Mouse (Mus musculus): ENCODE data around the gene Itih4. TPM values are rescaled to one million over a fixed set of nuclear protein-coding genes. Genes with fewer than 3 reads are reported as not detected.

Gene Itih4
- polyA plus RNA-seq (2015; fragmentation: Nextera tagmentation; extraction: Ambion mirVana), result not detected in 2 replicates

DNA sequence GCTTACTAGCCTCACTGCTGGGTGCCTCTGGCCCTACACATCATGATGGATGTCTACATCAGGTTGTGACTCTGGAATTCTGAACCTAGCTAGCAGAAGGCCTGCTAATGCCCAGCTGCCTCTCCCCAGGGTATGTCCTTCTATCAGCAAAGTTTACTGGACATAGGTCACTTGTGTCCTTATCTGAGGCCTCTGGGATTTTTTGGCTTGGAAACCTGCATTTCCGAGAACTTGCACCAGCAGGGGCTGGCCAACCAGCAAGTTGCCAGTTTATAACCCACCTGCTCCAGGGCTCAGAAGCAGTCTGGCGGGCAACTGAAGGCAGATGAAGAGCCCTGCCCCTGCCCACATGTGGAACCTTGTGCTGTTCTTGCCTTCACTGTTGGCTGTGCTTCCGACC, at the start of gene Itih4:
Itih4 (plus strand) TSS at position 273 of the 400 bp plus-strand sequence.
- 96% methylated on average over 3 of the region's 3 CpGs for WGBS

DNA sequence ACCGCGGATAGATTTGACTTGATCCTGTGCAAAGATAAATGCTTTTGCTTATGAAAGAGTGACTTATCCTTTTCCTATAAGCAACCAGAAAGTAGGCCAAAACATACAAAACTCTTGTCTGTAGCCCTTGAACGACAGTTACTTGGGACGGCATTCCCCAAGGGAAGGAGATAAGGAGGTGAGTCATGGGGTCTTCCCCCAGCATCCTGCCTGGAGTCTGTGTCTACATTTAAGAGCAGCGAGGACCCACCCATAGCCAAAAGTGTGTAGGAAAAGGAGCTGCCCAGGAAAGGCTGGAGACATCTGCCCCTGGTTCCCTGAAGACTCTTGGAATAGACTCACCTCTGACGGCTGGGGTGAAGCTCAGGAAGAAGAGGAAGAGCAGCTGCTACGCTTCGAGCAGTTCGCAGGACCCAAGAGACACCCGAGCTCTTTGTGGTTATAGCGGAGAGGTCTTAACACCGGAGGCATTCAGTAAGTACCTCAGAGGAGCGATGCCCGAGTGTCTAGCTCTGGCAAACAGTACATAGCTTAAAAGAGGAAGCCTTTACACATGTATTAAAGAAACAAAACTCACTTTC, 48.8 kb upstream of the Itih4 start:
- H3K9me3 ChIP-seq, result no peaks in the 10 kb centered on the region
- ATAC-seq (ENCODE audit: low FRiP score), result no peak

More for the DNA sequence above, at the start of gene Itih4:
- Histone ChIP-seq H3K9ac (no peak within 1 kb of the TSS), H3K27me3 (no peaks in the 10 kb centered on the region), H3K4me1 (replicated peaks) (no peaks in the 10 kb centered on the region), H3K36me3 (no peaks in the 10 kb centered on the region), H3K9me3 (no peaks in the 10 kb centered on the region), H3K4me2 (no peak within 1 kb of the TSS), H3K27ac (no peak within 1 kb of the TSS), H3K4me3 (no peak within 1 kb of the TSS)
- ATAC-seq (ENCODE audit: low FRiP score), result no peak

DNA sequence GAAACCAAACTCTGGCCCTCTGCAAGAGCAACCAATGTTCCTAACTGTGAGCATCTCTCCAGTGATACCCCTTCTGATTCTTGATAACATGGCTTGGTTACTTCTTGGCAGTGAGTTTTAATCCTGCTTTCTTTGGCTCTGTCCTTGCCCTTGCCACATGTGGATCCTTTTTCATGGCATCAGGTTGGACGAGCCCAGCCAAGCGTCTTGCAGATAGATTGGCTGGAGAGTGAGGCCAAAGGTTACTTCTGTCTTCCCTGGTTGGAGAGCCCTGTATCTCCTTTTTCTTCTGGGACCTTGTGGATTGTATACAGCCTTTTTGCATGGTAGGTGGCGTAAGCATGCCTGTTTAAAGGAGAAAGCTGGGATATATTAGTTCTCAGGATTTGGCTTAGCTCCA, 42.6 kb upstream of the Itih4 start:
- H3K4me2 ChIP-seq, result no peak overlapping the region
- no peak overlapping the region for H3K4me3 ChIP-seq
- H3K4me1 ChIP-seq (replicated peaks), result no peaks in the 10 kb centered on the region
- WGBS, result 98% methylated on average over 3 of the region's 3 CpGs
- no peak for ATAC-seq (ENCODE audit: low FRiP score)
- no peaks in the 10 kb centered on the region for H3K9me3 ChIP-seq
- H3K36me3 ChIP-seq, result peaks cover 4% of the 10 kb centered on the region; the same call in 1 of the 2 replicates
- H3K27me3 ChIP-seq, result no peaks in the 10 kb centered on the region
- H3K9ac ChIP-seq, result no peak overlapping the region
- no peak overlapping the region for H3K27ac ChIP-seq

More for the DNA sequence above, 48.8 kb upstream of the Itih4 start:
- no peaks in the 10 kb centered on the region for H3K27me3 ChIP-seq
- H3K27ac ChIP-seq, result no peak overlapping the region
- no peak overlapping the region for H3K4me3 ChIP-seq
- H3K4me1 ChIP-seq (replicated peaks), result no peaks in the 10 kb centered on the region
- H3K4me2 ChIP-seq, result no peak overlapping the region
- no peak overlapping the region for H3K9ac ChIP-seq
- 91% methylated on average over 14 of the region's 14 CpGs for WGBS
- peaks cover 21% of the 10 kb centered on the region for H3K36me3 ChIP-seq

DNA sequence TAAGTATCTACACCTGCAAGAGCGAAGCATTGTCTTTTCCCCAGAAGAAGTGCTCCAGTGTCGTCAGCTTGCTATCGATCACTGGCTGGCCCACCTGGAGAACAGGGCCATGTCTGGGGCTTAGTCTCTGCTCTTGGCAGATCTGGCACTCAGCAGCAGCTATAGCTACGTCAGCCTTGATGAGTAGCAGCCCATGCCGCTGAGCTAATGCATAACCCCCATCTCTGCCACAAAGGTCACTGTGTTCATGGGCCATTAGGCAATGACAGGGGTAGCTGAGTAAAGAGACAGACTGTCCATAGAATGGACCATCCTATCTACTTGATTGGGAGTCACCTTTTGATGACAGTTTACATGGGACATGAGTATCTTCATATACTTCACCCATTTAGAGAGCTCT, 35.8 kb upstream of the Itih4 start:
- 75% methylated on average over 5 of the region's 5 CpGs for WGBS
- Histone ChIP-seq H3K4me2 (no peak overlapping the region), H3K27me3 (no peaks in the 10 kb centered on the region), H3K36me3 (no peaks in the 10 kb centered on the region), H3K9ac (no peak overlapping the region), H3K27ac (no peak overlapping the region), H3K9me3 (no peaks in the 10 kb centered on the region), H3K4me1 (replicated peaks) (no peaks in the 10 kb centered on the region), H3K4me3 (no peak overlapping the region)
- no peak for ATAC-seq (ENCODE audit: low FRiP score)

DNA sequence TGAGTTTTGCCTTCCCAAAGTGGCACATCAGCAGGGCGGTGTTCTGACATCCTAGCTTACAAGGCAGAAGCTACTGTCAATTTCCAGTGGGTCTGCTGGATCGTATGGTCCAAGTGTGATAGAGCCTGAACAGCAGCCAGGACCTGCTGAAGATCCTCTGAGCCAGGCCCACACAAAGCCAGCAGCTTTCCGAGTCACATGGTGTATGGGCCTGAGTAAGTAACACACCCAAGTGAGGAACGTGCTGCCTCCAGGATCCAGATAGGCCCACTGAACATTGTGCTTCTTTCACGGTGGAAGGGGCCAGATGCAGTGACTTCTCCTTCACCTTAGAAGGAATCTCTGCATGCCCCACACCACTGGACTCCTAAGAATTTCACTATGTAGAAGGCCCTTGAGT, 34.0 kb upstream of the Itih4 start:
- Histone ChIP-seq H3K4me3 (no peak overlapping the region), H3K4me1 (replicated peaks) (no peaks in the 10 kb centered on the region), H3K27ac (no peak overlapping the region), H3K9ac (no peak overlapping the region), H3K36me3 (no peaks in the 10 kb centered on the region), H3K9me3 (no peaks in the 10 kb centered on the region), H3K27me3 (no peaks in the 10 kb centered on the region), H3K4me2 (no peak overlapping the region)
- ATAC-seq (ENCODE audit: low FRiP score), result no peak
- WGBS, result 94% methylated on average over 5 of the region's 5 CpGs

DNA sequence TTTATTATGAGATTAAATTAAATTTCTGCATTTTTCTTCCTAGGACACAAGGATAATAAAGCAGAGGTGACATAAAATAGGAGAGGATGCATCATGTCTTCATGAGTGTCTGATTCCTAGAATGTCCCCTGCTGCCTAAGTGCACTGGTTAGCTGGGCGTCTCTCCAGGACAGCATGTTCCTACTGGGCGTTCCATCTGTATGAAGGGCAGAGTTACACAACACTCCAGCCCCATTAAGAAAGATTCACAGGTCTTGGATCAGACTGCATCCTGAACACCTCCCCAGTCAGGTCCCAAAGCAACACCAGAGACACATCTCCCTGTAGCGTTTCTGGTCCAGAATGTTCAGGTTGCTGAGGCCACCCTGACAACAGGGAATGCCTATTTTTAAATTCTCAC, 31.0 kb upstream of the Itih4 start:
- Histone ChIP-seq H3K4me1 (replicated peaks) (no peaks in the 10 kb centered on the region), H3K36me3 (0 out of 2 replicates have a peak, but pooled peaks cover 3% of the 10 kb centered on the region), H3K4me2 (no peak overlapping the region), H3K27ac (no peak overlapping the region), H3K9ac (no peak overlapping the region), H3K9me3 (0 out of 2 replicates have a peak, but pooled peaks cover 8% of the 10 kb centered on the region), H3K27me3 (no peaks in the 10 kb centered on the region), H3K4me3 (no peak overlapping the region)
- no peak for ATAC-seq (ENCODE audit: low FRiP score)
- WGBS, result 95% methylated on average over 3 of the region's 3 CpGs

DNA sequence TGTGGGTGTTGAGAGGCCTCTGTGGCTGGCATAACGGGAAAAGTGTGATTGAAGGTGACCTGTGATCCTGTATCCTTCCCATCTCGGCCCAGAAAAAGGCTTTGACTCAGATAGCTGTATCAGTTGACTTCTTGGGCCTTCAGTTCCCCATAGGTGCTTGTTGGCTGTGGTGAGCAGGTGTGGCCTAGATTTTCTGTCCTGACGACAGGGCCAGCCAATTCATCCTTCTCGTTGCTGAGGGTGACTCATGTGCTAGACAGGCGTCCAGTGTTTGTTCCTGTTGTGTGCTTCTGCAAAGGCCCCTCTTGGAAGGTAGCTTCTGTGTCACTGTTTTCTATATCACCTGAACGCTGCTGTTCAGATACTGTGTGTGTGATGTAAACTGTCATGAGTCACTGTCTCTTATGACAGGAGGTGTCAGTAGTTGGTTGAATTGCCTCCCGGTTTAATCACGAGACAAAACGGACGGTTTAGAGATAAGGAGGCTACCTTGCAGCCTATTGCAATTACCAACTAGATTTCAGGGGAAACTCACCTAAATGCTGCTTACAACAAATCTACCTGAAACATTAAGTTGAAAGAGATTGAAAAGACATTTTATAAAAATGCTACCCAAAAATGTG, 29.3 kb upstream of the Itih4 start:
- H3K9me3 ChIP-seq, result 0 out of 2 replicates have a peak, but pooled peaks cover 8% of the 10 kb centered on the region
- no peak overlapping the region for H3K4me2 ChIP-seq
- no peak for ATAC-seq (ENCODE audit: low FRiP score)
- 92% methylated on average over 10 of the region's 10 CpGs for WGBS
- H3K27me3 ChIP-seq, result no peaks in the 10 kb centered on the region
- H3K4me1 ChIP-seq (replicated peaks), result no peaks in the 10 kb centered on the region
- no peak overlapping the region for H3K4me3 ChIP-seq
- no peak overlapping the region for H3K9ac ChIP-seq
- no peak overlapping the region for H3K27ac ChIP-seq
- H3K36me3 ChIP-seq, result 0 out of 2 replicates have a peak, but pooled peaks cover 3% of the 10 kb centered on the region

DNA sequence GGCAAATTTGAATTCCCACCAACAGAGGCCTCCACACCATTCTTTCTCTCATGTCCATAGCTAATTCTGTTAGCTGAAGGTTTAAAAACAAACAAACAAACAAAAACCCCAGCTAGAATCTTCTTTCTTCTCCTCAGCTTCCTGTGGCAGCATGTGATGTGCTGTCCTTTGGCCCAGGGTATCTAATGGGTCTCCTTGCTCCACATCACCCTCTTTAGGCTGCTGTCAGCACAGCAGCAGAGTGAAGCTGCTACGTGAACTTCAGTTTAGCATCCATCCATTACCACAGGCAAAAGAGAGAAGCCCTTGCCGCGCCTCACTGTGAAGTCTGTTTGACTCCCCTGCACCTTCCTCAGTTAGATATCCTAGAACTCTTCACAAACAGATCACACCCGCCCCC, 28.3 kb upstream of the Itih4 start:
- WGBS, result 77% methylated on average over 4 of the region's 4 CpGs
- Histone ChIP-seq H3K27ac (no peak overlapping the region), H3K4me3 (no peak overlapping the region), H3K27me3 (no peaks in the 10 kb centered on the region), H3K4me1 (replicated peaks) (no peaks in the 10 kb centered on the region), H3K4me2 (no peak overlapping the region), H3K36me3 (0 out of 2 replicates have a peak, but pooled peaks cover 3% of the 10 kb centered on the region), H3K9me3 (0 out of 2 replicates have a peak, but pooled peaks cover 8% of the 10 kb centered on the region), H3K9ac (no peak overlapping the region)
- ATAC-seq (ENCODE audit: low FRiP score), result no peak

DNA sequence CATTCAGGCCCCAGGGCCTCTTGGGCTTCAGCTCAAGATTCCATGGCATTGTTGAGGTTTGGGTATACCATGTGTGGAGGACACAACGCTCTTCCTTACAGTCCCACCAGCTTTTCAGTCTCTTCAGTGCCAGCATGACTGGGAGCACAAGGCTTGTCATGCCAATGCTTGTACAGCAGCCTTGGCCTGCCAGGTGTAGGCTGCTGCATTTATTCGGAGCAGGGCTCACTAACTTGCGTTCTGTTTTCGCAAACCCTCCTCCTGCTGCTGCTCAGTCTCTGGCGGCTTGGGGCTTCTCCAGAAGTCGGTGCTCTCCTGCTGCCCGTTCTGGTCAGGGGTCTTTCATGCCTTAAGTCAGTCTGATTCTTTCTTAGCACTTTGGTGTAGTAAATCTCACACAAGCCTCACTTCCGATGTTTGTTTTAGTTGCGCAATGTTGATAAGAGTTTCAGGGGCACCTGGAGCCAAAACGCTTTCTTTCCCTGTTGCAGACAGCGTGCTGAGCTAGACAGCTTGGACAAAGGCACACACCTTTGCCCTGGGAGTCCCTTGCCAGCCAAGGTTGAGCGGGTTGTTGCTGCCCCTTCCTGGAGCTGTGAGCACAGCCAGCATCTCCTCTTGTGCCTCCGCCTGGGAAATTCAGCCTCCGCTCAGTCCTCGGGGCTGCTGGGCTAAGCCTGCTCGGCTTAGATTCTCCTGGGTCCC, 24.7 kb upstream of the Itih4 start:
- Histone ChIP-seq H3K4me3 (no peak overlapping the region), H3K27ac (no peak overlapping the region), H3K4me2 (no peak overlapping the region), H3K9me3 (0 out of 2 replicates have a peak, but pooled peaks cover 8% of the 10 kb centered on the region), H3K27me3 (no peaks in the 10 kb centered on the region), H3K9ac (no peak overlapping the region), H3K4me1 (replicated peaks) (no peaks in the 10 kb centered on the region), H3K36me3 (peaks cover 22% of the 10 kb centered on the region)
- ATAC-seq (ENCODE audit: low FRiP score), result no peak
- 85% methylated on average over 16 of the region's 16 CpGs for WGBS

DNA sequence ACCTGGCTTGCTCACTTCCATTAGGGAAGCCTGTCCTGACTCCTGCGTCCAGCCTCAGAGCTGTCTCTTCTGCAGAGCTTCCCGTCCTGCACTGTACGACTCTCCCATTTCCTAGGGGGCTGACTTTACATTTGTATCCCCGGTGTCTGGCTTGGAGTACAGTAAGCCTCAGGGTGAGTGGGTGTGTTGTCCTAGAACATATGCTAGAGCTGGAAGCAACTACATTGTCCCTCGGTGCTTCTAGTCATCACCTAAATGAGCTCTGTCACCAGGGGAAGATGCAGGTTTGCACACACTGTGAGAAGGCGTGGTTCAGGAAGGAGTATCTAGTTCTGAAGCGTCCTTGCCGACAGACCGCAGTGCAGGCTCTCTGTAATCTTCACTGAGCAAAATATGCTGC, 23.9 kb upstream of the Itih4 start:
- Histone ChIP-seq H3K27me3 (no peaks in the 10 kb centered on the region), H3K4me3 (no peak overlapping the region), H3K4me2 (no peak overlapping the region), H3K36me3 (peaks cover 25% of the 10 kb centered on the region), H3K9me3 (0 out of 2 replicates have a peak, but pooled peaks cover 8% of the 10 kb centered on the region), H3K4me1 (replicated peaks) (no peaks in the 10 kb centered on the region), H3K9ac (no peak overlapping the region), H3K27ac (no peak overlapping the region)
- ATAC-seq (ENCODE audit: low FRiP score), result no peak
- 92% methylated on average over 9 of the region's 9 CpGs for WGBS

DNA sequence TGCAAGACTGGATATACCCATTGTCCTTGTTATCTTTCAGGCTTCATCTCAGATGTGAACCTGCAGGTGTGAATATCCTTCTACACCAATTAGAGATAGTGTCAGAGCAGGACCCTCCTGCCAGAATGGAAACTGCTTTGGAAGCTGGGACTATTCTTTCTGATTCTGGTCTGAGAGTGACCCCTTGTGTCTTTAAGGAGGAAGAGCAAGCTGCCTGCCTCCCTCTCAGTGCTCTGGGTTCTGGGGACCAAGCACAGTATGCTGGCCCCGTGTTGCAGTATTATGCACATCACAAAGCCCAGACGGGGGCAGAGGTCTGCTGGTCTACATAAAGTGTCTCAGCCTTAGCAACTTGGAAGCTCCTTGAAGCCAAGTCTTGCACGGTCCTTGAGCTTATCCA, 21.0 kb upstream of the Itih4 start:
- WGBS, result 77% methylated on average over 3 of the region's 3 CpGs
- Histone ChIP-seq H3K27ac (no peak overlapping the region), H3K4me1 (replicated peaks) (no peaks in the 10 kb centered on the region), H3K9me3 (no peaks in the 10 kb centered on the region), H3K4me3 (no peak overlapping the region), H3K27me3 (no peaks in the 10 kb centered on the region), H3K36me3 (peaks cover 34% of the 10 kb centered on the region), H3K9ac (no peak overlapping the region), H3K4me2 (no peak overlapping the region)
- no peak for ATAC-seq (ENCODE audit: low FRiP score)

DNA sequence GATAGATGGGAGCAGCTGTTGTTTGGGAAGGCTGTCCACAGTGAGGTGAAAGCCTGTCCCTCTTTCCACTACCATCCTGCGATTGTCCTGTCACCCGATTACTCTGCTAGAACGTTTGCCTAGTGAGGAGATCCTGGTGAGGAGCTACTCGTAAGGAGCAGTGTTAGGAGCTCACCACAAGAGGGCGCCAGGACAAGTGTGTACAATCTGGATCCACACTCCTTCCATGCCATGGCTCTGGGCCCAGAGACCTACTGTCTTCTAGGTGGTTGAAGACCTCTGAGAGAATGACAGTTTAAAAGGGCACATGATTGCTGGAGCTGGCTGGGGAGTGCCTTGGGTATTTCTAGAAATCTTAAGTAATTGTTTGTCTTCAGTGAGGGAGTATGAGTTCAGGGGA, 19.2 kb upstream of the Itih4 start:
- no peak for ATAC-seq (ENCODE audit: low FRiP score)
- Histone ChIP-seq H3K27me3 (no peaks in the 10 kb centered on the region), H3K4me3 (no peak overlapping the region), H3K9ac (no peak overlapping the region), H3K36me3 (peaks cover 44% of the 10 kb centered on the region), H3K4me2 (no peak overlapping the region), H3K4me1 (replicated peaks) (no peaks in the 10 kb centered on the region), H3K9me3 (no peaks in the 10 kb centered on the region), H3K27ac (no peak overlapping the region)
- 39% methylated on average over 5 of the region's 5 CpGs for WGBS

Measured in hindbrain, embryonic 13.5 days (tissue).